Mouse (Mus musculus) midbrain, embryonic 15.5 days (tissue): ENCODE measurements around the gene Timm44. TPM values are rescaled to one million over a fixed set of nuclear protein-coding genes. Genes with fewer than 3 reads are reported as not detected.

ENCODE experiments used
- ATAC-seq: fragments of 200-750 bp; cut with Nextera tagmentation; replicated peaks from 2 replicates; pipeline ENCODE4 v1.8.0; 2017; ENCODE audit warnings: moderate TSS enrichment
- H3K27ac ChIP-seq: fragments of 300-500 bp; sonication (generic); 2 replicates; pipeline ENCODE4 v1.5.1; 2015; ENCODE audit warnings: mild to moderate bottlenecking, inconsistent platforms
- H3K27me3 ChIP-seq: fragments of 300-500 bp; sonication (generic); replicated peaks from 2 replicates; pipeline ENCODE4 v1.6.1; 2015; ENCODE audit warnings: inconsistent platforms
- H3K36me3 ChIP-seq: fragments of 300-500 bp; sonication (generic); replicated peaks from 2 replicates; pipeline ENCODE4 v1.6.1; 2015; ENCODE audit warnings: inconsistent platforms
- H3K4me1 ChIP-seq: fragments of 300-500 bp; sonication (generic); 2 replicates; pipeline ENCODE4 v1.6.1; 2015; ENCODE audit warnings: inconsistent platforms
- H3K4me2 ChIP-seq: fragments of 300-500 bp; sonication (generic); 2 replicates; pipeline ENCODE4 v1.6.1; 2015; ENCODE audit warnings: inconsistent platforms, mild to moderate bottlenecking, moderate library complexity
- H3K4me3 ChIP-seq: fragments of 300-500 bp; sonication (generic); 2 replicates; pipeline ENCODE4 v1.5.1; 2015; ENCODE audit warnings: mild to moderate bottlenecking, inconsistent platforms
- H3K9ac ChIP-seq: fragments of 300-500 bp; sonication (generic); 2 replicates; pipeline ENCODE4 v1.6.1; 2015; ENCODE audit warnings: mild to moderate bottlenecking, inconsistent platforms
- H3K9me3 ChIP-seq: fragments of 300-500 bp; sonication (generic); 2 replicates; pipeline ENCODE4 v1.6.1; 2016; ENCODE audit warnings: inconsistent platforms
- WGBS: fragments of 180-500 bp; shearing (Covaris S2); methylation state at CpG from one replicate; pipeline ENCODE4 v1.1.7; 2015; ENCODE audit warnings: mixed read lengths; 5-methylcytosine and 5-hydroxymethylcytosine counted together
- polyA plus RNA-seq: library from polyadenylated mRNA; unstranded; fragments of >200 nt; fragmentation: Nextera tagmentation; extraction: Ambion mirVana; gene quantifications from 2 replicates; pipeline ENCODE4 v1.2.1, GENCODE M21; 2015

The Timm44 gene
- polyA plus RNA-seq, 1 experiment from 2014 or later = 46.7 TPM

DNA sequence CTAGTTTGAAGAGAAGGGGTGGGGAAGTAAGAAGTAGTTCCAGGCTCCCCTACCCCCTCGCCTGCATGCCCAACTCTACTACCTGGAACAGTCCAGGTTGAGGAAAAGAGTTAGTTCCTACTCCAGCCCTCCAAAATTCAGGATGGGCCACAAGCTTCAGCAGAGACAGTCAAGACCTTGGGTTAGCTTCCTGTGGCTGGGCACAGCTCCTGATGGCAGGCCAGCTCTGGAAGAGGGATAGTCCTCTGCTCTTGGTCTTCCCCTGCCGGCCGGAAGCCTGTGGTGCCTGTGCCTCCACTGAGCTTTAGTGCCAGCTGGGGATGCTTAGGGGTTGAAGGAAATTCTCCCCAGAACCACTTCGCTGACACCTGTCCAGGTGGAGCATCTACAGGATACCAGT lies 49.4 kb downstream of the Timm44 start:
- Histone ChIP-seq H3K9me3 (no peaks in the 10 kb centered on the region), H3K4me1 (no peaks in the 10 kb centered on the region; the same call in 1 of the 2 replicates), H3K9ac (no peak overlapping the region), H3K27me3 (peaks cover 7% of the 10 kb centered on the region), H3K4me2 (peak overlapping the region; percentile 25; the same call in 1 of the 2 replicates), H3K36me3 (no peaks in the 10 kb centered on the region), H3K27ac (no peak overlapping the region), H3K4me3 (no peak overlapping the region)
- ATAC-seq = no peak
- 35% methylated on average over 4 of the region's 4 CpGs for WGBS

- no peak for ATAC-seq
These were observed 53.7 kb downstream of the Timm44 start for GRCm38 (mm10) chr8:4222059-4222458.

GRCm38 (mm10) chr8:4219617-4220016 lies 56.1 kb downstream of the Timm44 start:
- no peak for ATAC-seq

More at GRCm38 (mm10) chr8:4222059-4222458, 53.7 kb downstream of the Timm44 start:
- H3K9me3 ChIP-seq = no peaks in the 10 kb centered on the region
- no peaks in the 10 kb centered on the region; the same call in 1 of the 2 replicates for H3K4me1 ChIP-seq
- H3K27ac ChIP-seq = no peak overlapping the region
- H3K36me3 ChIP-seq = no peaks in the 10 kb centered on the region
- no peak overlapping the region for H3K4me3 ChIP-seq
- H3K4me2 ChIP-seq = no peak overlapping the region
- no peaks in the 10 kb centered on the region for H3K27me3 ChIP-seq
- H3K9ac ChIP-seq = no peak overlapping the region

DNA sequence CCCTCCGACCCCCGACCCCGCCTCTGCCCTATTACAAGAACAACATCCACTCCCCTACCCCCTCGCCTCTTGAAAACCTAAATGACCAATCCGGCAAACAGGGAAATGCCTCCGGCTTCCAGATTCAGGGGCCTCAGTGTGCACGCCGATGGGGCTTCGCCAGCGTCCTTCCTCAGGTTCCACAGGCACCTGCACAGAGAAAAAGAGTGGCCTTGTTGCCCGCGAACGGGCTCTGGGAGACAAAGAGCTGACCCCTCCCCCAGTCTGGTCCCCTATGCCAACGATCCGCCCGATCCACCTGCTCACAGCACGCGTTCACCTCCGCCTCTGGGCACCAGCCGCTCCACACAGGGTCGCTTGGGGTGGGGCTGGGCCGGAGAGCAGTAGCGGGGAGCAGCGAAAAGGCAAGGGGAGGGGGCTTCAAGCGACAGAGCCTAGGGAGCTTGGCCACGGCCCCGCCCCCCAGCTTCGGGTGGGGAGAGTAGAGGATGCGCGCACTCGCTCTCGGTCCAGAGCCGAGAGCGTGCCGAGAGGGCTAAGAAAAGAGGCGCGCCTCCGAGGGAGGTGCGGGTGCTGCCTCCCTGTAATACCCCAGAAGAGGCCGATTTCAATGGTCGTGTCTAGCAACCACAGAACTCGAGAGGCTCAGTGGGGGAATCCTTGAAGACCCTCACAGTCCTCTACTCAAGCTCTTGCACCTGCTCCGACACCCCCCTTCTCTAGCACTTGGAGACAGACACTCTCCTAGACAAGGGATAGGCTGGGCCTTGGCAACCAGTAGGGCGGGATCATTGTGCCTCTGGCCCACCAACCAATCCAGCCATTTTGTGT lies 58.7 kb downstream of the Timm44 start, which contains the start of gene Prr36:
Gene Prr36, minus strand, starts transcription at position 669 of the 831 bp plus-strand sequence.
- H3K9me3 ChIP-seq = no peaks in the 10 kb centered on the region
- H3K4me3 ChIP-seq = peak within 1 kb of the TSS; percentile 58
- peak within 1 kb of the TSS; percentile 91 for H3K4me2 ChIP-seq
- peak within 1 kb of the TSS; percentile 94 for H3K27ac ChIP-seq
- no peaks in the 10 kb centered on the region for H3K27me3 ChIP-seq
- WGBS = 1% methylated on average over 44 of the region's 44 CpGs
- no peaks in the 10 kb centered on the region for H3K36me3 ChIP-seq
- peak; percentile 93 for ATAC-seq
- peak within 1 kb of the TSS; percentile 81 for H3K9ac ChIP-seq
- H3K4me1 ChIP-seq = peaks cover 35% of the 10 kb centered on the region

More at GRCm38 (mm10) chr8:4219617-4220016, 56.1 kb downstream of the Timm44 start:
- no peak overlapping the region for H3K27ac ChIP-seq
- 87% methylated on average over 3 of the region's 3 CpGs for WGBS
- no peak overlapping the region for H3K9ac ChIP-seq
- no peaks in the 10 kb centered on the region for H3K9me3 ChIP-seq
- H3K27me3 ChIP-seq = no peaks in the 10 kb centered on the region
- no peaks in the 10 kb centered on the region for H3K36me3 ChIP-seq
- peaks cover 15% of the 10 kb centered on the region for H3K4me1 ChIP-seq
- no peak overlapping the region for H3K4me3 ChIP-seq
- no peak overlapping the region for H3K4me2 ChIP-seq

DNA sequence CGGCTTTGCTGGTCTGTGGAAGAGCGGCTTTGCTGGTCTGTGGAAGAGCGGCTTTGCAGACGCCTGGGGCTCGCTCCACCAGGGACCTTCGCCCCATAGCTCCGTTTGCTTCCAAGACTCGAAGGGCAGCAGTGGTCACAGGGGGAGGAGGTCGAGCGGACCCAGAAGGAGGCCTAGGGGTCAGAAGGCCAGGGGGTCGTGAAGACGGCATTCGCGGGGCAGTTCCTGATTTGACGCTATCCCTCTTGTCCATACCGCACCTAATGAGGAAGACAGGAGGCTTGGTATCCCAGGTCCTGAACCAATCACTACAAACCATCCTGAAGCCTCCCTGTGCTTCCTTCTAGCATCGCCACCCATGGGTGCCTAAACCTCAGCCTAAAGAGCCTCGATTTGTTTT lies 59.4 kb downstream of the Timm44 start:
- 3% methylated on average over 18 of the region's 18 CpGs for WGBS
- Histone ChIP-seq H3K4me2 (peak overlapping the region; percentile 91), H3K27me3 (no peaks in the 10 kb centered on the region), H3K9ac (peak overlapping the region; percentile 81), H3K27ac (peak overlapping the region; percentile 94), H3K9me3 (no peaks in the 10 kb centered on the region), H3K4me3 (peak overlapping the region; percentile 58), H3K4me1 (peaks cover 40% of the 10 kb centered on the region), H3K36me3 (no peaks in the 10 kb centered on the region)
- peak; percentile 9 for ATAC-seq

- Histone ChIP-seq H3K36me3 (peaks cover 14% of the 10 kb centered on the region), H3K27me3 (no peaks in the 10 kb centered on the region), H3K4me1 (peaks cover 48% of the 10 kb centered on the region), H3K9ac (peak overlapping the region; percentile 47), H3K27ac (peak overlapping the region; percentile 55), H3K4me3 (peak overlapping the region; percentile 48), H3K9me3 (no peaks in the 10 kb centered on the region), H3K4me2 (peak overlapping the region; percentile 91)
- 14% methylated on average over 33 of the region's 33 CpGs for WGBS
- no peak for ATAC-seq
These were observed 61.4 kb downstream of the Timm44 start for GRCm38 (mm10) chr8:4214006-4214980.

GRCm38 (mm10) chr8:4213210-4214005 lies 62.3 kb downstream of the Timm44 start:
- H3K27ac ChIP-seq = peak overlapping the region; percentile 55
- ATAC-seq = peak; percentile 10
- H3K4me2 ChIP-seq = peak overlapping the region; percentile 91
- no peaks in the 10 kb centered on the region for H3K9me3 ChIP-seq
- H3K36me3 ChIP-seq = peaks cover 18% of the 10 kb centered on the region
- WGBS = 6% methylated on average over 18 of the region's 18 CpGs
- no peaks in the 10 kb centered on the region for H3K27me3 ChIP-seq
- peak overlapping the region; percentile 48 for H3K4me3 ChIP-seq
- peaks cover 48% of the 10 kb centered on the region for H3K4me1 ChIP-seq
- peak overlapping the region; percentile 47 for H3K9ac ChIP-seq

DNA sequence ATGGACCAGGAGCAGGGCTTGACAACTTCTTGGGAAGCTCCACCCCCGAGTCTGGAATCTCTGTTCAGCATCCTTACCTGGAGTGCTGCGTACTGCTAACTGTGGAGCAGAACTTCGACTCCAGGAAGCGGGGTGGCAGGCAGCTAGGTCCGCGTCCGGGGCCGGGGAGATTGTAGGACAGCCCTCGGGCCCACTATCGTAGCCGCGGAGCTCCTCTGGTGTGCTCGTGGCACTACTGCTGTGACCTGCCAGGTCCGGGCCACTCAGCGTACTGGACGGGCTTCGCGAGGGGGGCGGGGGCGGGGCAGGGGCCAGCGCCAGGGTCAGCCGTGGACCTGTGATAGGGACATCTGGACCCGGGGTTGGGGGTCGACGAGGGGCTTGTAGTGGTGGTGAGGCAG lies 62.9 kb downstream of the Timm44 start:
- H3K4me2 ChIP-seq = peak overlapping the region; percentile 91
- WGBS = 1% methylated on average over 25 of the region's 25 CpGs
- H3K4me3 ChIP-seq = peak overlapping the region; percentile 48
- H3K9ac ChIP-seq = peak overlapping the region; percentile 47
- H3K4me1 ChIP-seq = peaks cover 52% of the 10 kb centered on the region
- H3K27ac ChIP-seq = peak overlapping the region; percentile 55
- ATAC-seq = no peak
- H3K36me3 ChIP-seq = peaks cover 18% of the 10 kb centered on the region
- H3K9me3 ChIP-seq = no peaks in the 10 kb centered on the region
- H3K27me3 ChIP-seq = no peaks in the 10 kb centered on the region

DNA sequence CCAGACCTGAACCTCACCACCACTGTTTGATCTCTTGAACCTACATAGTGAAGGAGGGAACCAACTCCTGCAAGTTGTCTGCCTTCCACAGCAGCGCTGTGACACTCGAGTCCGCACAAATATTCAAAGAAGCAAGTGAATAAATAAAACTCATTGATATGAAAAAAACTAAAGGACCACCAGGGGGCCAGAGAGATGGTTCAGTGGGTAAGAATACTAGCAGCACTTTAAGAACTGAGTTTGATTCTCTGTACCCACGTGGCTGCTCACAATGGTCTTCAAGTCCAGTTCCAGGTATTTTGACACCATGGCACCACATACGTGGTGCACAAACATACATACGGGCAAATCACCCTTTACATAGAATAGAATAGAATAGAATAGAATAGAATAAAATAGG lies 64.6 kb downstream of the Timm44 start:
- WGBS = 69% methylated on average over 6 of the region's 6 CpGs

More for the DNA sequence above, 64.6 kb downstream of the Timm44 start:
- no peak for ATAC-seq
- Histone ChIP-seq H3K27ac (peak overlapping the region; percentile 32; the same call in 1 of the 2 replicates), H3K4me3 (no peak overlapping the region), H3K9ac (no peak overlapping the region), H3K4me1 (peaks cover 68% of the 10 kb centered on the region), H3K27me3 (no peaks in the 10 kb centered on the region), H3K36me3 (peaks cover 22% of the 10 kb centered on the region), H3K9me3 (no peaks in the 10 kb centered on the region), H3K4me2 (no peak overlapping the region)
